Mouse (Mus musculus): Measurements from ENCODE around the gene Amd1.

Gene Amd1

DNA sequence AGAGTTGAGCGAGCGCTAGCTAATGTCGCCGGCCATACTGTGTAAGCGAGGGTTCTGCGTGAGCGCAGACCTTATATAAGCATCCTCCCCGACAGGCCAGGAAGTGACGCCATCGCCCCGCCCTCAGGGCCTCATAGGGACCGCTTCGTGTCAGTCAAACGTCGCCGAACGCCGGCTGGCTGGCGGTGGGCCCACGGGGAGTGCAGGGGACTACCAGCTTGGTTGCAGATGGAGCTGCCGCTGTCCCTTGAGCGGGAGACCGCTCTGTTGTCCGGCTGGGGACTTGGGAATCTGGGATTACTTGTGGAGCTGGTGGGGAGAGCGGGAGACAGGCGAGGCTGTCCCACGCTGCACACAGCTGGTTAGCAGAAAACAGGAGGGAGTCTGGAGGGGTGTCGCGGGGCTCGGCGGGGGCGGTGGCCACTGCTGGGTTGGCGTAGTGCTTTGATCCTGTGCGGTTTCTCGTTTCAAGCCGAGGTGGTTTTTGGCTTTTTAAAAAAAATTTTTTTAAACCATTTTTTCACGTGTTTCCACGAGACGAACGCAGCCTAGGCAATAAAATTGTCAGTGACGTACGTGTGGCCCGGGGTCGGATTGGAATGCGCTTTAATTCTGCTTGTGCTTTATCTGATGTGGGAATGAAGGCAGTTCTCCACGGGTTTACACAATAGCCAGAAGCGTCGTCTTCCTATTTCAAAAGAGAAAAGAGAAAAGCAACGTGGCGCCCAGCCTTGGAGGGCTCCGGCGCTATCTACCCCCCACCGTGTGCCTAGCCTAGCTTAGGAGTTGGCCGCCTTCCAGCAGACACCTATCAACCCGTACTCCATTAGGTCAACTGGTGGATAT, at the start of gene Amd1:
Gene Amd1, minus strand, starts transcription at position 47 of the 846 bp plus-strand sequence.
- peak; percentile 98 for DNase-seq (ENCODE audit: low spot score)

DNA sequence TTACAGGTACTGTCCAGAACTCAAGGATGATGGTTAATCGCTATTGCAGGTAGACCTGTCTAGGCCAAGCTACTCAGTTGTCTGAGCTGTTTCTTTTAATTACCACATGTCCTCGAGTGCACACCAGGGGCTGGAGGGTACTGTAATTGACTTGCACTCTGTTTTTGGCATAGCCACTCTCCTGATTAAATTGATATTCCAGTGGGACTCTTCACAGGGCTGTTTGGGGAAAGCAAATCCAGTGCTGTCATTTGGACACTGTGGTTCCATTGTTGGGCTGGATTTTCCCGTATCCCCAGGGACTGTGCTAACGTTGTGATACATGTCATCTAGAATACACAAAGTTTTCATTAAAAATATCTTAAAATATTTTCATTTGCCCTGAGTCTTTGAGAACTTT, 49.2 kb upstream of the Amd1 start:
- no peak for DNase-seq (ENCODE audit: low spot score)

DNA sequence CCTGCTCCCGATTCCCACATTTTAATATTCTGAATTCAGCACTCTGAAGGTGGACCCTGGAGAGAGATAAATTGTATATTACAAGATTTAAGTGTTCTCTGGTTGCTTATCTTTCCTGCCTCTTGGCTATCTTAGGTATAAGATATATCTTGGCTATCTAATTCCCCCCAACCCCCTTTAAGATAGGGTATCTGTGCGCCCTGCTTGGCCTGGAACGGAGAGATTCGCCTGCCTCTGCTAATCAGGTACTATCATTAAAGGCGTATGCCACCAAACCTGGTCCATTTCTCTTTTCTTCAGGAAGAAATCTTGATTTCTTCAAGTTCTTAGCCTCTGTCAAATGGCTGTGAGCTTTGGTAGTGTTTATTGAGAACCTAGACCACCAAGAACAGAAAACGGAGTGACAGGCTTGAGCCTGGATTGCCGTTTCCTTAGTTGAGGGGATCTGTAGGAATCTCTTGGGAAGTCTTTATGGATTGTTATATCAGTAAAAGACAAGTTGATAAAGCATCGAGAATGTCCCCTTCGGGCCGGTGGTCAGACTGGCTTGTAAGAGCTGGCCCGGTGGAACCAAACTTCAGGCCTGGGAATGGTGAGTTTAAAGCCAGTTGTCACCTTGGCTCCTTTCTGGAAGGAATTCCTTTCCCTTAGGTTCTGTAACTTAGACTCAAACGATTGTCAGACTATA, 48.4 kb upstream of the Amd1 start:
- no peak for DNase-seq (ENCODE audit: low spot score)

DNA sequence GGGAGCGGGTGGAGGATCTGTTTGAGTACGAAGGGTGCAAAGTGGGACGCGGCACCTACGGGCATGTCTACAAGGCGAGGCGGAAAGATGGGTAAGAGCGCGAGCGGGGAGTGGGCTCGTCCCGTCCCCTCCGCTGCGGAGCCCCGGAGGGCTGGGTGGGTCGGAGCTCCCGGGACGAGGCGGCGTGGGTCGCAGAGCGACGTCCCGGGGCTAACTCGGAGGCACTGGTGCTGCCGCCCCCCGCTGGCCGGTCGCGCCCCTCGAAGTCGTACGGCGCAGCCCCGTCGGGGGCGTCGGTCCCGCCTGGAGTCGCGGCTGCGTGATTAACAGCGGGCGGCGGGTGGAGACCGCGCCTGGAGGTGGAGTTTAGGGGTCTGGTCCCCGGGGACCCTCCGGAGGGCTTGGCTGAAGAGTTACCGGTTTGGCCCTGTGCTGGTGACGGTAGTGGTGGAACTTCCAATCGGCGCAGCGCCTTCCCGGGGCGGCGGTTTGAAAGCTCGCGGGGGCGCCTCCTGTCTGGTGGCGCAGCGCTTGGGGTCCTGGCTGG, 47.7 kb upstream of the Amd1 start:
- no peak for DNase-seq (ENCODE audit: low spot score)

DNA sequence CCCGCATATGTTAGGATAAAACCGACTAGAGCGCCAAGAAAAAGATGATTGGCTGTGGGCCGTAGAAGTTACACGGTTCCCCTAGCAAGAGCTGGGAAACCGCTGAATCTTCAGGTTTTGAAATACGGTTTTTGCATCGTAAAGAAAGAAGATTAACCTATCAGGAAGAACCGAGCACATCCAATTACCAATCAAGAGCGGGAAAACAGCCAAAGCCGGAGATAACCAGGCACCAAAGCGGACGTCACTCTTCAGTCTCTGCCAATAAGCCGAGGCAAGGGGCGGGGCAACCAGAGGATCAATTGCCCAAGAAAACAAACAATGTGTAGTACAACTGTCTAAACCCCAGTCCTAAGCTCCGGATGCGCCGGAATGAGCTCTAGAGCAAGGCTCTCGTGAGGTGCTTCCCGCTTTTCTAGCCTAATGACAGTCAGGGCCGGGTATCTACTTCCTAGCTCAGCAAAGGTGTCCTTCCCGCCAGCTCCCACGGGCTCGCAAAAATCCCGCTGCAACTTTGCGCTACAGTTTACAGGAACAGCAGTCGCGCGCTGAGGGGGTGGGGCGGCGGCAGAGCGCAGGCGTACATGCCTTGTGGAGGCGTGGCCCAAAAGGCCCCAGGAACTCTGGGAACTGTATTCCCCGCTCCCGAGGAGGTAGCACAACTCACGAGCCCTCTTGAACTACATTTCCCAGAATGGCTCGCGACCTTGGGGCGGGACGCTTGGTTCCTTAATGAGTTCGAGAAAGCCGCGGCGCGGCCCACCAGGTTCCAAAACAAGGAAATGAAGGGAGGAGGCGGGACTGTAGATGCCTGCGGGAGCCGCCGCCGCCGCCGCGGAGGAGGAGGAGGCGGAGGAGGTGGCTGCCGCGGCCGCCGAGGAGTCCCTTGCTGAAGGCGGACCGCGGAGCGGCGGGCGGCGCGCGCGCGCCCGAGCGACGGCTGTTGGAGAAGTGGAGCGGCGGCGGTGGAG, 46.9 kb upstream of the Amd1 start:
- peak; percentile 95 for DNase-seq (ENCODE audit: low spot score)

DNA sequence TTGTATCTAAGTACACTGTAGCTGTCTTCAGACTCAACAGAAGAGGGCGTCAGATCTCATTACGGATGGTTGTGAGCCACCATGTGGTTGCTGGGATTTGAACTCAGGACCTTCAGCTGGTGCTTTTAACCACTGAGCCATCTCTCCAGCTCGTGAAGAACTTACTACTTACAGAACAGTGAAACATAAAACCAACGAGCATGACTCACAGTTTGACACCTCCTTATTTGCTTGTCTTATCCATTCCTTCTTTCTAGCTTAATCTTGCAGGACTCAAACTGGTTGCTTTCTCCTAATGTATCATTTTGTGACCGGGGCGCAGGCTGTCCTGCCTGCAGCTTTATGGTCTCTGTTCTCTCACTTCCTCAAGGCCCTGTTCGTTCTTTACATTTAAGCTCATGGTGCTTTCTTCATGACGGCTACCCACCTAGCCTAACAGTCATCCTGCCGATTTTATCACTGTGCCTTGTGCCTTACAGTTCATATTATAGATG, 45.5 kb upstream of the Amd1 start:
- no peak for DNase-seq (ENCODE audit: low spot score)

DNA sequence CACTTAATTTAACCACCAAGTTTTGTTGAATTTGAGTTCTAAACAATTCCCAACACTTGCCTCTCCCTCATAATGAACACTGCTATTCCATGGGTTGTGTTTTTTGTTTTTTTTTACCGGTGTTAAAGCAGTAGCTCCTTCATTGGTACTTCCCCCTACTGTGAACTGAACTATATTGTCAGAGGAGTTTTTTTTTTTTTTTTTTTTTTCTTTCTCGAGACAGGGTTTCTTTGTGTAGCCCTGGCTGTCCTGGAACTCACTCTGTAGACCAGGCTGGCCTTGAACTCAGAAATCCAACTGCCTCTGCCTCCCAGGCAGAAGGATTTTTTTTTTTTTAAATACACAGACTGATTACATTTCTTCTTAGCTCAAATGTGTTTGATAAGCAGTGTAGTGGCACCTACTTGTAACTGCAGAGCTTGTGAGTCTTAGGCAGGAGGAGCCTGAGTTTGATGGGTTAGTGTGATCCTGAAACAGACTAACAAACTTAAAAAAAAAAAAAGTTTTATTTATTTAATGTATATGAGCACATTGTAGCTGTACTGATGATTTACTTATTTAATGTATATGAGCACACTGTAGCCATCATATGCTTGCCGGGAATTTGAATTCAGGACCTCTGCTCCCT, 44.9 kb upstream of the Amd1 start:
- no peak for DNase-seq (ENCODE audit: low spot score)

DNA sequence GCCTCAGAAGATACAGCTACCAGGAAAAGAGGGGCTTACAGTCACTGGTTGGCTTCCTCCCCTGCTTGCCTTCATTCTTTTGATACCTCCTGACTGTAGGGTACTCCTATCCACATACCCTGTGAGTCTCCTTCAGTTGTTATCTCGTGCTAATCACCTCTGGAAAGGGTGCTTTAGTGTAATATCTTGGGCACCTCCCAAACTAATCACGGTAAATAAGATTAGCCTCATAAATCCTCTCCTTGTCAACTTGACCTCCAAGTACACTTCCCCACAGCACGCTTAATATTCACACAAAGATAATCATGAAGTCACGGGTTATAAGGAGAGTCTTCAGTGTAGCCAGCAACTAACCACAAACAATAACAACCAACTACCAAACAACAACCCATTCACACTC, 40.0 kb upstream of the Amd1 start:
- no peak for DNase-seq (ENCODE audit: low spot score)

DNA sequence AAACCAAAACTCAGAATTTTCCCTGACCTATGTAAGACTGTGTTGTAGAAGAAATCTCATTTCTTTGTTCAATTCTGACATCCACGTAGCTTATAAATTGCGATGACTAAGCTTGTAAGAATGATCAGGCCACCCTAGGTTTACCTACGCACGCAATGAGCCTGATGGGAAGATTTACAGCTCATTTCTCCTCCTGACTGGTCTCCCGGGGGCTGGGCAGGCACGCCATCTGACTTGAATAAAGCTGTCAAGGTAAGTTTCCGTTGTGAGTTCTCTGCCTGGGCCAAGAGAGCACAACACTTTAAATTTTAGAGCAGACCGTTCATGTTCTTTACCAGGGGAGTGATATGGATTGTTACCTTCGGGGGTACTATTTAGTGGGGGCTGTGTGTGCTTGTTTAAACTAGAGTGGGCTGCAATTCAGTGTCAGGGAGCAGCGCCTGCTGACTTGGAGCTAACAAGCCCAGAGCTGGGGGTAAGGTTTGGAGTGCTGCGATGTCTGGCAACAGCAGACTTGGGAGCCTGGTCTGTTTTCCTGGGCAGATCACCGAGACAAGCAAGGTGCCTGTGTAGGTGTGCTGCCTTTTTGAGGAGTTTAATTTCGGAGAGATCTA, 37.5 kb upstream of the Amd1 start, which contains the start of gene Cdk19:
Gene Cdk19, plus strand, starts transcription at position 214 of the 614 bp plus-strand sequence.
- DNase-seq (ENCODE audit: low spot score), result no peak

DNA sequence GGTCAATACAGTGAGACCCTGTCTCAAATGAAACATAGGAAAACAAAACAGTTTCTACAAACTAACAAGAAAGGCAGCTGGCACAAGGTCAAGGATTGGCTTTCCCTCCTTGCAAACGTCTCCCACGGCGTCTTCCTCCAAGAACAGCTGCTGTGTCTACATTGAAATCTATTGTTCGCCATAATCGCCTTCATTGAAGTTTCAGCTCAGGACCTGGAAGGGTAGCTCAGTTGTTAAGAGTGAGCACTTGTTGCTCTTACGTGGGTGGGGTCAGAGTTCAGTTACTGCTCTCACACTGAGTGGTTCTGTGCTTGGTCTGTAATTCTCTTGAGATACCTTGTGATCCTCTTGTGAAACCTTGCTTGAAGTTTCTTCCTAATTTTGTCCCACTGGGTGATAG, 30.9 kb upstream of the Amd1 start:
- DNase-seq (ENCODE audit: low spot score), result no peak

DNA sequence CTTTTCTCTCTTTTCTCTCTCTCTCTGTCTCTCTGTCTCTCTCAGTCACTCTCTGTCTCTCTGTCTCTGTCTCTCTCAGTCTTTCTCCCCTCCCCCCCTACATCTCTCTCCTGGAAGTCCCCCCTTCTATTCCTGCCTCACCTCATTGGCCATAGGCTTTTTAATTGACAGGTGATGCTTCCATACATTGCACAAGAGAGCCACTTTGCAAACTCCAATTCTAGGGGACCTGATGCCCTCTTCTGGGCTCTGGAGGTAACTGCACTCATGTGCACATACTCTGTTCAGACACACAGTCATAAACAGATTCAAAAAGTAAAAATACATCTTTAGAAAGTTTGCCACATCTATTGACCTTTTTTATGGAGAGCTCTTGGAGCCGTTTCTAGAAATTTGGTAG, 28.3 kb upstream of the Amd1 start:
- DNase-seq (ENCODE audit: low spot score), result no peak

DNA sequence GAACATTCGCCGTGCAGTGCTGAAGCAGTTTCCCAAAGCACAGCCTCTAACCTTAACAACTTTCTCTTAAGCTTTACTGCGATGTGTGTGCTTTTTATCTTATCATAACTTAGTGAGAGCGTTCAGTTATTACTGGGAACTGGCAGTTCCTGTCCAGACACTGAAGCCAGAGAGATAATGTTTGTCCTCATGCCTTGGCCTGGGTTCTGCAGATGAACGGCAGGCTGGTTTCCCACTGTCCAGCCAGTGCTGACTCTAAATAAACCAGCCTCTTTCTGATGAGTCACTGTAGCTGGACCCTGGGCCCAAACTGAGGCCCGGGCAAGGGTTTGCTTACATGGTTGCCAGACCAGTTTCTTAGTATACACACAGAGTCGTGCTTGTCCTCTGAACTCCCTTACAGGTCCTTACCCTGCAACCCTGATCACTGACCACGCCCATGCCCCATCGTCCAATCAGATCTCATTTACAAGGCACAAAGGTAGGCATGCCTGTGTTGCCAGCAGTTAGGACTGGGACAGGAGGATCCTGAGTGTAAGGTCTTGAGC, 26.1 kb upstream of the Amd1 start:
- no peak for DNase-seq (ENCODE audit: low spot score)

DNA sequence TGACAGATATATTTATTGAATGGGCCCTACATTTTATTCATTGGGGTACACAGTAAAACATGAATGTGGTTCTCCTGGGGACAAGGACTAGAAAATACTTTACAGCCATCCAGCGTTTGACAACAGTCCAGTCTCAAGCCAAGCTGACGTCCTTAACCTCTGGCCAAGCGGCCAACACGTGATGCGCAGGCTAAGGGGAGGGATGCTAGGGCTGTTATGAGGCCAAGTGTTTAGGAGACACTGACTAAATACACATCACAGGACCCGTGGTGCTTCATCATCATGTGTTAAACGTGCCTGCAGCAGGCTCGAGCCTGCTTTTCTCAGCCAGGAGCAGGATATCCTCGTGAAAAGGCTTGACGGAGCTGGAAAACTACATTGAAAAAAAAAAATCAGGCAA, 18.3 kb upstream of the Amd1 start:
- no peak for DNase-seq (ENCODE audit: low spot score)

DNA sequence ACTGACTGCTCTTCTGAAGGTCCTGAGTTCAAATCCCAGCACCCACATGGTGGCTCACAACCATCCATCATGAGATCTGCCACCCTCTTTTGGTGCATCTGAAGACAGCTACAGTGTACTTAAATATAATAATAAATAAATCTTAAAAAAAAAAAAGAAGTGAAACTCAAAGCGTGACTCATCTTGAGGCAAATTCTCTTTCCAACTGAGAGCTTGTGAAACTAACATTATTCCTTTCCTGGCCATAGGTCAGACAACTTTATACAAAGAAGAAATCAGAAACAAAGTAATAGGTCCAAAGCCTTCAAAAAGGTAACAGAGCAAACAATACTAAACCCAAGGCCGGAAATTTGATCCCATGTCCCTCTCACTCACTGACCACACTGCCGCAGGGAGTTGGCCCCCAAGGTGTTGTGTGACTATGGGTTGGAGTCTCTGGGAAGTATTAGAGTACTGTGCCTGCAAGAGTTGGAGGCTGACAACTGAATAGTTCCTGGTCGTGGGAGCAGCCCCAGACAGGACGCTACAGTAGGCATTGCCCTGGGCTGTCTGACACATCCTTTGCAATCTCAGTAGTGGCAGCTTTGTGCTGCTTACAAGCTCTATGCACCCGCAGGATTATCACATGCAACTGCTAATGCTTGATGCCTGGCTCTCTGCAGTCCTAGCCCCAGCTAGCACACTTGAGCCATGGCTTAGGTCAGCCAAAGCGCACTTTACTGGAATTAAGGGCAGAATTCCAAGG, 15.0 kb upstream of the Amd1 start:
- DNase-seq (ENCODE audit: low spot score), result no peak

DNA sequence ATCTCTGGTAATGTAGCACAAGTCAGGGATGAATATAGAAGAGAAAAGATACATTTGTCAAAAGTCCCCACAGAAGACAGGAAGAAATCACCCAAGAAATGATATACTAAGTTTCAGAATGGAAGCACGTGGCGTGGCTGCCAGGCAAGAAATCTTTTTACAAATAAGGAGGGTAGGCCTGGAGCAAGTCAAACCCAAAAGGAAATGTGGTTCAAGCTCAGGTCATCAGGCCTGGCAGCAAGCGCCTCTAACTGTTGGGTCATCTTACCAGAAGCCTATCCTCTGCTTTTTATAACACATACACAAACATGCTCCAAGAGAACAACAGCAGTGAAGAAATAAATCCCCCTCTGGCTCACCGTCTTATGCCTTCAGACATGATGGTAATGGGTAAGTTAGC, 10.8 kb upstream of the Amd1 start:
- no peak for DNase-seq (ENCODE audit: low spot score)

DNA sequence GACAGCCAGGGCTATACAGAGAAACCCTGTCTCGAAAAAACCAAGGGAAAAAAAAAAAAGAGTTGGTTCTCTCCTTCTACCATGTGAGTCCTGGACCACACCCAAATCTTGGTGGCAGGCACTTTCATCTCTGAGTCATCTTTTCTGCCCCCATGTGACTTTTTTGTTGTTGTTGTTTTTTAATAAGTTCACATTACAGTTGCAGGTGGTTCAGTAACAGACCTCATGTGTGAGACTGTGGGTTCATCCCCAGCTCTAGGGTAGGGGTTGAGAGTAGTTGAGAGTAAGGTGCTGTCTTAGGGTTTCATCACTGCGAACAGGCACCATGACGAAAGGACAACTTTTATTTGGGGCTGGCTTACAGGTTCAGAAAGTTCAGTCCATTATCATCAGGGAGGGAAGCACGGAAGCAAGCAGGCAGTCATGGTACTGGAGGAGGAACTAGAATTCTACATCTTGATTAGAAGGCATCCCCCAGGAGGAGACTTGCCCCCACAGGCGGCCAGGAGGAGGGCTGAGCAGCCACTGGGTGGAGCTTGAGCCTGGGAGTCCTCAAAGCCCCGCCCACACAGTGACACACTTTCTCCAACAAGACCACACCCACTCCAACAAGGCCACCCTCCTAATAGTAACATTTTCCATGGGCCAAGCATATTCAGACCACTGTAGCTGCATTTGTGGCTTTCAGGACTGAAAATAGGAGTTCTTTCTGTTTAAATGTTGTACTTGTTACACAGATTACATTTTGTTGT, 8.1 kb upstream of the Amd1 start:
- DNase-seq (ENCODE audit: low spot score), result no peak

DNA sequence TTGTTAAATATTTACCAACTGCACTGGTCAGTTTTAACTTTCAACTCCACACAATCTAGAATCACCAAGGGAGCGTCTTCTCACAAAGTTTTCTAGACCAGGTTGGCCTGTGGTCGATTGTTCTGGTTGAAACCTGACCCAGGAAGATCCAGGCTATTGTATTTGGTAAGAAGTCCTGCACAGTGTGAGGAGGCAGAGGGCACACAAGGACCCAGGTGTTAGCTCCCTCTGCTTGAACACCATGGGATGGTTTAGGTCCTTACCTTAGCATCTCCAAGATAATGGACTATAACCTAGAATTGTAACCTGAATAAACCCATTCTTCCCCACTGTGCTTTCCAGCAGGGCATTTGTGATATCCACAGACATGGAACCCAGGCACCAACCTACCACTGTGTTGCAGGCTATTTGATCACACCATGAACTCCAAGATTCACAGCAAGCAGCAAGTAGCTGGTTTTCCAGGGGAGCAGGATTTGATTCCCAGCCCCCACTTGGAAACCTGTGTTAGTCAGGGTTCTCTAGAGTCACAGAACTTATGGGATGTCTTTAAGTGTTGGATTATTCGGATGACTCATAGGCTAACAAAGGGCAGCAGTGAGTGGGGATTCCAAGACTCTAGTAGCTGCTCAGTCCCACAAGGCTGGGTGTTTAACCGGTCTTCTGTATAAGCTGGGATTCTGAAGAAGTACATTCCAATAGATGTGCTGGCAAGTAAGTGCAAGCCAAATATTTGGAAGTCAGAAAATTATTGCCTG, 6.0 kb upstream of the Amd1 start:
- DNase-seq (ENCODE audit: low spot score), result no peak

DNA sequence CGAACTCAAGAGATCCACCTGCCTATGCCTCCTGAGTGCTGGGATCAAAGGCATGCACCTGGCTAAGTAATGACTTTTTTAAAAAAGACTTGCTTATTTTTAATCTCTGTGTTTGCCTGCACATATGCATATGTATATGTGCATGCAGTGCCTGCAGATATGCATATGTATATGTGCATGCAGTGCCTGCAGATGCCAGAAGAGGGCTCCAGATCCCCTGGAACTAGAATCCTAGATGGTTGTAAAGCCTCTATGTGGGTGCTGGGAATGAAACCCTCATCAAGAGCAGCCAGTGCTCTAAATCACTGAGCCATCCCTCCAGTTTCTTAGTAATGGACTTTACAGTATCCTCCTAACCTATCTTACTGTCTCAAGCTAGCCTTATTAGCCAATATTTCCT, 4.0 kb upstream of the Amd1 start:
- no peak for DNase-seq (ENCODE audit: low spot score)
